Mouse (Mus musculus): ENCODE measurements around the gene Anxa5. TPM values are rescaled to one million over a fixed set of nuclear protein-coding genes. Genes with fewer than 3 reads are reported as not detected.

The Anxa5 gene
- total and polyA plus RNA-seq, 3 experiments: 40.7 to 111 TPM; not detected in 1

GRCm38 (mm10) chr3:36475532-36476087, at the start of gene Anxa5, which contains the start of gene 1810062G17Rik (continued):
- TF ChIP-seq BHLHE40 (IDR thresholded peaks at IDR 0.05; ENCODE audit: borderline replicate concordance, low read depth, low read length) (no peak), MEF2A (IDR thresholded peaks at IDR 0.05; ENCODE audit: extremely low read depth, insufficient replicate concordance, low read depth, low read length, poor library complexity, severe bottlenecking) (no peak), EP300 (IDR thresholded peaks at IDR 0.05; ENCODE audit: low read depth in 1 of 2, low read length in 2 of 2) (no peak)

GRCm38 (mm10) chr3:36524466-36524865, 48.8 kb upstream of the Anxa5 start:
- DNase-seq (ENCODE audit: low read depth, low spot score): no peak
- TF ChIP-seq CHD1 (IDR thresholded peaks at IDR 0.05; ENCODE audit: low read depth, low read length): no peak
- TF ChIP-seq TBP (IDR thresholded peaks at IDR 0.05; ENCODE audit: low read depth, low read length): no peak
- no peak overlapping the region for H3K27ac ChIP-seq (ENCODE audit: control insufficient read depth, low read depth, low read length)
- no peak overlapping the region for H3K9ac ChIP-seq (ENCODE audit: control insufficient read depth, low read depth, low read length, poor library complexity, severe bottlenecking)
- H3K9me3 ChIP-seq (replicated peaks; ENCODE audit: insufficient read depth, low read length): no peaks in the 10 kb centered on the region
- no peaks in the 10 kb centered on the region for H3K79me2 ChIP-seq (ENCODE audit: control insufficient read depth, insufficient read depth, low read length, poor library complexity)
- H3K4me3 ChIP-seq (ENCODE audit: control insufficient read depth in 1 of 2, insufficient read depth in 1 of 2, low read depth in 2 of 2, low read length in 2 of 2): no peak overlapping the region
- no peaks in the 10 kb centered on the region for H3K4me1 ChIP-seq (ENCODE audit: control insufficient read depth in 1 of 2, insufficient read depth in 2 of 2, low read length in 2 of 2)
- H3K36me3 ChIP-seq (ENCODE audit: control insufficient read depth in 1 of 2, insufficient read depth in 2 of 2, low read length in 2 of 2): no peaks in the 10 kb centered on the region
- H3K27me3 ChIP-seq (ENCODE audit: control insufficient read depth in 1 of 2, insufficient read depth in 2 of 2, low read length in 2 of 2): peaks cover 14 to 15% of the 10 kb centered on the region in 2 experiments

- Histone ChIP-seq H3K79me2 (ENCODE audit: control insufficient read depth, insufficient read depth, low read length, poor library complexity) (no peaks in the 10 kb centered on the region), H3K4me3 (ENCODE audit: control insufficient read depth in 1 of 2, insufficient read depth in 1 of 2, low read depth in 2 of 2, low read length in 2 of 2) (no peak overlapping the region), H3K9ac (ENCODE audit: control insufficient read depth, low read depth, low read length, poor library complexity, severe bottlenecking) (no peak overlapping the region), H3K9me3 (replicated peaks; ENCODE audit: insufficient read depth, low read length) (no peaks in the 10 kb centered on the region), H3K4me1 (ENCODE audit: control insufficient read depth in 1 of 2, insufficient read depth in 2 of 2, low read length in 2 of 2) (no peaks in the 10 kb centered on the region), H3K27ac (ENCODE audit: control insufficient read depth, low read depth, low read length) (no peak overlapping the region), H3K27me3 (ENCODE audit: control insufficient read depth in 1 of 2, insufficient read depth in 2 of 2, low read length in 2 of 2) (peaks cover 10 to 11% of the 10 kb centered on the region in 2 experiments), H3K36me3 (ENCODE audit: control insufficient read depth in 1 of 2, insufficient read depth in 2 of 2, low read length in 2 of 2) (no peaks in the 10 kb centered on the region)
- TF ChIP-seq CHD2 (IDR thresholded peaks at IDR 0.05; ENCODE audit: low read length): no peak
- TF ChIP-seq MAX (IDR thresholded peaks at IDR 0.05; ENCODE audit: low read length): no peak
- TF ChIP-seq TBP (IDR thresholded peaks at IDR 0.05; ENCODE audit: low read depth, low read length): no peak
- no peak for TF ChIP-seq HCFC1 (IDR thresholded peaks at IDR 0.05; ENCODE audit: low read depth, low read length)
- no peak for TF ChIP-seq POLR2AphosphoS5 (IDR thresholded peaks at IDR 0.05; ENCODE audit: borderline replicate concordance, low read depth, low read length)
- no peak for TF ChIP-seq ZMIZ1 (IDR thresholded peaks at IDR 0.05; ENCODE audit: low read depth, low read length)
- no peak for TF ChIP-seq SMC3 (IDR thresholded peaks at IDR 0.05; ENCODE audit: low read depth, low read length)
- TF ChIP-seq ELF1 (IDR thresholded peaks at IDR 0.05; ENCODE audit: low read depth, low read length): no peak
- no peak for TF ChIP-seq SIN3A (IDR thresholded peaks at IDR 0.05; ENCODE audit: low read length)
- no peak for TF ChIP-seq E2F4 (IDR thresholded peaks at IDR 0.05; ENCODE audit: borderline replicate concordance, low read depth, low read length)
- no peak for TF ChIP-seq NRF1 (IDR thresholded peaks at IDR 0.05; ENCODE audit: insufficient read depth, low read depth, low read length, poor library complexity, severe bottlenecking)
- TF ChIP-seq ZNF384 (IDR thresholded peaks at IDR 0.05; ENCODE audit: low read depth, low read length): no peak
- no peak for TF ChIP-seq POLR2A (IDR thresholded peaks at IDR 0.05; ENCODE audit: control insufficient read depth in 1 of 2, insufficient read depth in 1 of 2, low read depth in 1 of 2, low read length in 2 of 2, poor library complexity in 1 of 2)
- no peak for TF ChIP-seq EP300 (IDR thresholded peaks at IDR 0.05; ENCODE audit: low read depth in 1 of 2, low read length in 2 of 2)
- TF ChIP-seq NELFE (IDR thresholded peaks at IDR 0.05; ENCODE audit: low read depth, low read length): no peak
- no peak for DNase-seq (ENCODE audit: low read depth, low spot score)
Observed at GRCm38 (mm10) chr3:36522137-36522536, 46.4 kb upstream of the Anxa5 start.
